Mouse (Mus musculus) forebrain, embryonic 10.5 days (tissue): ENCODE measurements around the gene Gm17332. TPM values are rescaled to one million over a fixed set of nuclear protein-coding genes. Genes with fewer than 3 reads are reported as not detected.
"Not testable (repeated sequence)": the region's sequence is repeated elsewhere in the genome, so short reads cannot be mapped to it uniquely, and the experiment has no call there.

Experiments
- DNase-seq: peaks from one replicate; pipeline ENCODE4 v3.0.0-alpha.2; 2017; ENCODE audit warnings: low spot score; ENCODE audit errors: extremely low spot score
- H3K27ac ChIP-seq: fragments of 300-500 bp; sonication (generic); 2 replicates; pipeline ENCODE4 v1.5.1; 2016; ENCODE audit warnings: mild to moderate bottlenecking
- H3K27me3 ChIP-seq: fragments of 300-500 bp; sonication (generic); 2 replicates; pipeline ENCODE4 v1.6.1; 2016; ENCODE audit warnings: mild to moderate bottlenecking; ENCODE audit not compliant: poor library complexity, severe bottlenecking
- H3K36me3 ChIP-seq: fragments of 300-500 bp; sonication (generic); replicated peaks from 2 replicates; pipeline ENCODE4 v1.6.1; 2016; ENCODE audit warnings: mild to moderate bottlenecking, moderate library complexity
- H3K4me1 ChIP-seq: fragments of 300-500 bp; sonication (generic); 2 replicates; pipeline ENCODE4 v1.6.1; 2016
- H3K4me3 ChIP-seq: fragments of 300-500 bp; sonication (generic); 2 replicates; pipeline ENCODE4 v1.5.1; 2016; ENCODE audit warnings: mild to moderate bottlenecking, moderate library complexity
- H3K9me3 ChIP-seq: fragments of 300-500 bp; sonication (generic); 2 replicates; pipeline ENCODE4 v1.6.1; 2016; ENCODE audit warnings: mild to moderate bottlenecking, moderate library complexity
- WGBS: fragments of 180-500 bp; shearing (Covaris S2); methylation state at CpG from one replicate; pipeline ENCODE4 v1.1.7; 2016; 5-methylcytosine and 5-hydroxymethylcytosine counted together
- polyA plus RNA-seq: library from polyadenylated mRNA; unstranded; fragments of >200 nt; fragmentation: Nextera tagmentation; extraction: Ambion mirVana; gene quantifications from 2 replicates; pipeline ENCODE4 v1.2.1, GENCODE M21; 2016

Gm17332 gene
- polyA plus RNA-seq, 1 experiment from 2014 or later = not detected

- H3K27me3 ChIP-seq = peaks cover 15% of the 10 kb centered on the region
- not testable (repeated sequence) for H3K9me3 ChIP-seq, H3K36me3 ChIP-seq, H3K27ac ChIP-seq, DNase-seq, H3K4me1 ChIP-seq, H3K4me3 ChIP-seq
- 78% methylated on average over 4 of the region's 4 CpGs for WGBS
These were observed 48.5 kb downstream of the Gm17332 start for GRCm38 (mm10) chr11:31133726-31134125.

Other genes with a start within 250 kb of the Gm17332 start
- gene Erlec1, start 228.1 kb downstream of the Gm17332 start, polyA plus RNA-seq = 7.8 and 8.4 TPM in 2 replicates
- gene Chac2, start 196.1 kb downstream of the Gm17332 start, polyA plus RNA-seq = 10.3 and 11.2 TPM in 2 replicates
- gene Stc2, start 187.6 kb upstream of the Gm17332 start, polyA plus RNA-seq = 2.9 and 3.4 TPM in 2 replicates